Mouse (Mus musculus): ENCODE measurements around the gene Tmem150a.

Tmem150a gene

GRCm38 (mm10) chr6:72350214-72350613 lies 5.0 kb upstream of the Tmem150a start:
- in situ Hi-C loops (cut with MboI, MseI), result no loop called here

- in situ Hi-C loops (cut with MboI, MseI), result no loop called here
Observed at GRCm38 (mm10) chr6:72352636-72353405, 2.4 kb upstream of the Tmem150a start.

- in situ Hi-C loops (cut with MboI, MseI), result no loop called here
Observed at GRCm38 (mm10) chr6:72354025-72354424, 1.2 kb upstream of the Tmem150a start.

GRCm38 (mm10) chr6:72356001-72356532 lies 820 bp downstream of the Tmem150a start:
- in situ Hi-C loops (cut with MboI, MseI), result no loop called here

- in situ Hi-C loops (cut with MboI, MseI), result no loop called here
Observed at GRCm38 (mm10) chr6:72357164-72358079, 2.2 kb downstream of the Tmem150a start.

- in situ Hi-C loops (cut with MboI, MseI), result no loop called here
Observed at GRCm38 (mm10) chr6:72358086-72358764, 3.0 kb downstream of the Tmem150a start.

GRCm38 (mm10) chr6:72359343-72359742 lies 4.1 kb downstream of the Tmem150a start:
- in situ Hi-C loops (cut with MboI, MseI), result no loop called here

GRCm38 (mm10) chr6:72359891-72360598 lies 4.8 kb downstream of the Tmem150a start:
- in situ Hi-C loops (cut with MboI, MseI), result no loop called here

- in situ Hi-C loops (cut with MboI, MseI), result no loop called here
Observed at GRCm38 (mm10) chr6:72360599-72360935, 5.3 kb downstream of the Tmem150a start.

GRCm38 (mm10) chr6:72361121-72361551 lies 5.9 kb downstream of the Tmem150a start:
- in situ Hi-C loops (cut with MboI, MseI), result no loop called here

- in situ Hi-C loops (cut with MboI, MseI), result no loop called here
Observed at GRCm38 (mm10) chr6:72362132-72363028, 7.1 kb downstream of the Tmem150a start.

GRCm38 (mm10) chr6:72364009-72364408 lies 8.8 kb downstream of the Tmem150a start:
- in situ Hi-C loops (cut with MboI, MseI), result no loop called here

- in situ Hi-C loops (cut with MboI, MseI), result no loop called here
Observed at GRCm38 (mm10) chr6:72364985-72365384, 9.7 kb downstream of the Tmem150a start.

GRCm38 (mm10) chr6:72366304-72366703 lies 11.1 kb downstream of the Tmem150a start:
- in situ Hi-C loops (cut with MboI, MseI), result no loop called here

- in situ Hi-C loops (cut with MboI, MseI), result no loop called here
Observed at GRCm38 (mm10) chr6:72366844-72367443, 11.7 kb downstream of the Tmem150a start, which contains the start of gene Rnf181. Rnf181 (minus strand) TSS chr6:72366956.

- in situ Hi-C loops (cut with MboI, MseI), result no loop called here
Observed at GRCm38 (mm10) chr6:72367460-72367974, 12.3 kb downstream of the Tmem150a start.

- in situ Hi-C loops (cut with MboI, MseI), result no loop called here
Observed at GRCm38 (mm10) chr6:72369557-72369956, 14.3 kb downstream of the Tmem150a start.

GRCm38 (mm10) chr6:72370091-72370490 lies 14.8 kb downstream of the Tmem150a start:
- in situ Hi-C loops (cut with MboI, MseI), result no loop called here

GRCm38 (mm10) chr6:72371147-72371546 lies 15.9 kb downstream of the Tmem150a start:
- in situ Hi-C loops (cut with MboI, MseI), result no loop called here

Measured in T-helper 2 cell (primary cell).